Mouse (Mus musculus): ENCODE measurements around the gene Rps27a.

- TF ChIP-seq CTCF (IDR thresholded peaks at IDR 0.05; ENCODE audit: low read depth, low read length) (no peak), POLR2A (IDR thresholded peaks at IDR 0.05; ENCODE audit: borderline replicate concordance, low read depth, low read length) (no peak)
Observed at GRCm38 (mm10) chr11:29579610-29580009, 31.7 kb upstream of the Rps27a start.
